Mouse (Mus musculus): ENCODE results near the gene Tctex1d4.

DNA sequence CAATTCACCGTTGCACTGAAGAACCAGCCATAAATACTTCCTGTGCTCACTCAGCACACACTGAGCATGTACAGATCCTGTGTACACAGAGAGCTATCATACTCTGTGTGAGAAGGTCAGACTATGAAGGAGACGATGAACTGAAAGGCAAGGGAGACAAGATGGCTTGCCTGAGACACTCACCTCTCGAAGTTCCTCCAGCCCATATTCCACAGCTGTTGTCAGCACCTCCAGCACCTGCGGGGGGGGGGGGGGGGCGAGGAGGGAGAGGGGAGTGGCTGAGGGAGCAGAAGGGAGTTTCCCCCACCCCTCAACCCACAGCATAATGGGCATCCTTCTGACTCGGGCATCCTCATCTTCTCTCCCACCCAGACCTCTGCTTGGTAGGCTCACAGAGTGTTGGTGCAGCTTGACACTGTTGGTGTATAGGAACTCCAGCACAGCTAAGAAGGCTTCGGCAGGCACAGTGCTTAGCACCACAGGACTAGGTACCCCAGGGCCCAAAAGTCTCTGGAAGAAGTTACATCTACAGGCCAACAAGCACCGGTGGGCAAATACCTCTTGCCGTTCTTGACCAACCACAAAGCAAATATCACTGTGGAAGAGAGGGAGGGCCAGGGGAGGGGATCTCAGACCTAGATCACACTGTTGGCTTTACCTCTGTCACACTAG lies 2.9 kb upstream of the Tctex1d4 start:
- TF ChIP-seq GATA1 (IDR thresholded peaks at IDR 0.05; ENCODE audit: low read depth, low read length) (no peak), CTCF (IDR thresholded peaks at IDR 0.05 in 2 of 3, conservative IDR thresholded peaks at IDR 0.05 in 1 of 3; ENCODE audit: control insufficient read depth in 1 of 3, insufficient read depth in 1 of 3, low read depth in 2 of 3, low read length in 3 of 3, poor library complexity in 1 of 3, severe bottlenecking in 1 of 3) (no peak), POLR2AphosphoS2 (IDR thresholded peaks at IDR 0.05; ENCODE audit: low read length) (no peak), NRF1 (IDR thresholded peaks at IDR 0.05; ENCODE audit: insufficient read depth, low read depth, low read length, poor library complexity, severe bottlenecking) (no peak), CHD2 (IDR thresholded peaks at IDR 0.05; ENCODE audit: low read length) (no peak), USF1 (IDR thresholded peaks at IDR 0.05; ENCODE audit: low read depth, low read length) (no peak), MAFK (IDR thresholded peaks at IDR 0.05; ENCODE audit: borderline replicate concordance, low read depth, low read length) (no peak), POLR2A (IDR thresholded peaks at IDR 0.05; ENCODE audit: control insufficient read depth in 1 of 2, insufficient read depth in 1 of 2, low read depth in 1 of 2, low read length in 2 of 2, poor library complexity in 1 of 2) (no peak), HCFC1 (IDR thresholded peaks at IDR 0.05; ENCODE audit: low read depth, low read length) (no peak), TAL1 (IDR thresholded peaks at IDR 0.05; ENCODE audit: low read length) (no peak), EP300 (IDR thresholded peaks at IDR 0.05; ENCODE audit: low read depth in 1 of 2, low read length in 2 of 2) (no peak)

Data from MEL (cell line).